Mouse (Mus musculus) liver, embryonic 14.5 days (tissue): ENCODE results near the gene Rangap1. TPM values are rescaled to one million over a fixed set of nuclear protein-coding genes. Genes with fewer than 3 reads are reported as not detected.

Experiments used
- ATAC-seq: fragments of 200-750 bp; cut with Nextera tagmentation; 2 replicates; pipeline ENCODE4 v1.8.0; 2017; ENCODE audit warnings: moderate number of reproducible peaks, mild to moderate bottlenecking, moderate library complexity; ENCODE audit not compliant: insufficient read depth
- DNase-seq, 3 experiments: peaks; one replicate each; pipeline ENCODE4 v3.0.0-alpha.2; 2012 to 2013; ENCODE audit warnings: low read depth in 3 of 3, low spot score in 3 of 3
- H3K27ac ChIP-seq: fragments of 300-500 bp; sonication (generic); 2 replicates; pipeline ENCODE4 v1.5.1; 2014; ENCODE audit warnings: moderate library complexity, mild to moderate bottlenecking, control low read depth, inconsistent platforms
- H3K27me3 ChIP-seq: fragments of 300-500 bp; sonication (generic); 2 replicates; pipeline ENCODE4 v1.6.1; 2014; ENCODE audit warnings: mild to moderate bottlenecking, low read length, moderate library complexity; ENCODE audit not compliant: control insufficient read depth, insufficient read depth
- H3K36me3 ChIP-seq: fragments of 300-500 bp; sonication (generic); replicated peaks from 2 replicates; pipeline ENCODE4 v1.6.1; 2014; ENCODE audit warnings: low read depth; ENCODE audit not compliant: control insufficient read depth, insufficient read depth
- H3K4me1 ChIP-seq, 2 experiments: fragments of 200-500 bp in 1 of 2; fragments of 300-500 bp in 1 of 2; sonication (generic) in 1 of 2; replicated peaks; 2 replicates each; pipeline ENCODE4 v1.6.1; 2012 to 2014; ENCODE audit warnings: antibody characterized with exemption in 1 of 2, inconsistent platforms in 1 of 2, low read length in 1 of 2; ENCODE audit not compliant: control insufficient read depth in 2 of 2, insufficient read depth in 2 of 2
- H3K4me2 ChIP-seq: fragments of 300-500 bp; sonication (generic); 2 replicates; pipeline ENCODE4 v1.6.1; 2014; ENCODE audit warnings: low read depth, mild to moderate bottlenecking, control low read depth, moderate library complexity
- H3K4me3 ChIP-seq, 2 experiments: fragments of 200-500 bp in 1 of 2; fragments of 300-500 bp in 1 of 2; sonication (generic) in 1 of 2; 2 replicates each; pipeline ENCODE4 v1.5.1; 2012 to 2014; ENCODE audit warnings: low read depth in 2 of 2, low read length in 2 of 2, mild to moderate bottlenecking in 2 of 2, control low read depth in 1 of 2, inconsistent platforms in 1 of 2, moderate library complexity in 1 of 2; ENCODE audit not compliant: insufficient read depth in 1 of 2
- H3K9ac ChIP-seq: fragments of 300-500 bp; sonication (generic); replicated peaks from 2 replicates; pipeline ENCODE4 v1.6.1; 2014; ENCODE audit warnings: mild to moderate bottlenecking, control low read depth, moderate library complexity
- H3K9me3 ChIP-seq: fragments of 300-500 bp; sonication (generic); 2 replicates; pipeline ENCODE4 v1.6.1; 2016; ENCODE audit warnings: low read length, mixed read lengths; ENCODE audit not compliant: control insufficient read depth
- CTCF ChIP-seq: IDR thresholded peaks from 2 replicates; pipeline ENCODE4 v1.5.1; 2016; ENCODE audit warnings: antibody characterized with exemption, low read depth, control low read depth
- EP300 ChIP-seq: IDR thresholded peaks from 2 replicates; pipeline ENCODE4 v1.6.1; 2016; ENCODE audit warnings: antibody characterized with exemption, low read depth
- WGBS: fragments of 180-500 bp; shearing (Covaris S2); extraction: QIAGEN DNeasy Blood & Tissue Kit; methylation state at CpG from one replicate; pipeline ENCODE4 v1.1.7; 2014; ENCODE audit not compliant: insufficient replicate concordance; 5-methylcytosine and 5-hydroxymethylcytosine counted together
- polyA plus RNA-seq, 2 experiments: library from polyadenylated mRNA; depleted of rRNA in 1 of 2; stranded (reverse) in 1 of 2; unstranded in 1 of 2; fragments of >200 nt; fragmentation: Nextera tagmentation in 1 of 2; extraction: Ambion mirVana in 1 of 2; gene quantifications; 2 replicates each; pipeline versions ENCODE4 v1.2.1 to v1.2.3; 2012 to 2014

Gene Rangap1
- polyA plus RNA-seq, 2 experiments, result 50.6 to 57.1 TPM

- Histone ChIP-seq H3K9ac (no peak overlapping the region), H3K27me3 (no peaks in the 10 kb centered on the region), H3K9me3 (no peaks in the 10 kb centered on the region), H3K4me1 (peaks cover under 1% of the 10 kb centered on the region in 2 experiments; a peak in 3 of 4 replicates), H3K27ac (no peak overlapping the region), H3K36me3 (peaks cover 27% of the 10 kb centered on the region), H3K4me3 (no peak overlapping the region), H3K4me2 (no peak overlapping the region)
- ATAC-seq, result 0 out of 2 replicates have a peak, but pooled peaks have one; percentile 35
- no peak for TF ChIP-seq EP300
- TF ChIP-seq CTCF, result peak; percentile 75
- DNase-seq, result peak in 2 of 3 experiments; percentile 10 to 11
- 85% methylated on average over 4 of the region's 4 CpGs for WGBS
Observed at GRCm38 (mm10) chr15:81670231-81670640, 75.1 kb downstream of the Rangap1 start.

DNA sequence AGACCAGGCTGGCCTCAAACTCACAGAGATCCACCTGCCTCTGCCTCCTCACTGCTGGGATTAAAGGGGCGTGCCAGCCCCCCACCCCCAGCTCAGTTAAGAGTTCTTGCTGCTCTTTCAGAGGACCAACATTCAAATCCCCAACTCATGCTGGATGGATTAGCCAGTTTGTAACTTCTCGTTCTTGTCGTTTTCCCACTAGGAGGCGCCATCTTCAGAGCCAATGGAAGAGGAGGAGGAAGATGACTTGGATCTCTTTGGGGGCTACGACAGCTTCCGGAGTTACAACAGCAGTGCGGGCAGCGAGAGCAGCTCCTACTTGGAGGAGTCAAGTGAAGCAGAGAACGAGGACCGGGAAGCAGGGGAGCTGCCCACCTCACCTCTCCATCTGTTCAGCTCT, 78.4 kb downstream of the Rangap1 start:
- no peaks in the 10 kb centered on the region for H3K27me3 ChIP-seq
- H3K9ac ChIP-seq, result no peak overlapping the region
- DNase-seq (peak in 1 of 3 experiments; percentile 22), ATAC-seq (no peak)
- no peak overlapping the region for H3K4me2 ChIP-seq
- TF ChIP-seq CTCF (peak; percentile 48), EP300 (no peak)
- H3K36me3 ChIP-seq, result peaks cover 27% of the 10 kb centered on the region
- peaks cover 5 to 11% of the 10 kb centered on the region in 2 experiments for H3K4me1 ChIP-seq
- no peak overlapping the region for H3K4me3 ChIP-seq
- no peaks in the 10 kb centered on the region for H3K9me3 ChIP-seq
- H3K27ac ChIP-seq, result no peak overlapping the region
- WGBS, result 76% methylated on average over 10 of the region's 10 CpGs

- ATAC-seq (peak; percentile 99), DNase-seq (peak; percentile 86 to 89 (median 87))
- TF ChIP-seq EP300 (no peak), CTCF (peak; percentile 58)
- Histone ChIP-seq H3K9me3 (no peaks in the 10 kb centered on the region), H3K36me3 (peaks cover 17% of the 10 kb centered on the region), H3K27ac (peak within 1 kb of the TSS; percentile 45), H3K4me1 (peaks cover 5 to 11% of the 10 kb centered on the region in 2 experiments), H3K4me3 (peak within 1 kb of the TSS; percentile 86 to 95), H3K27me3 (no peaks in the 10 kb centered on the region), H3K4me2 (peak within 1 kb of the TSS; percentile 95), H3K9ac (peak within 1 kb of the TSS; percentile 89)
- under 1% methylated on average over 55 of the region's 55 CpGs for WGBS
Observed at GRCm38 (mm10) chr15:81663697-81664561, 81.4 kb downstream of the Rangap1 start, which contains the start of gene L3mbtl2. TSS of gene L3mbtl2 (plus strand) at chr15:81663889.

DNA sequence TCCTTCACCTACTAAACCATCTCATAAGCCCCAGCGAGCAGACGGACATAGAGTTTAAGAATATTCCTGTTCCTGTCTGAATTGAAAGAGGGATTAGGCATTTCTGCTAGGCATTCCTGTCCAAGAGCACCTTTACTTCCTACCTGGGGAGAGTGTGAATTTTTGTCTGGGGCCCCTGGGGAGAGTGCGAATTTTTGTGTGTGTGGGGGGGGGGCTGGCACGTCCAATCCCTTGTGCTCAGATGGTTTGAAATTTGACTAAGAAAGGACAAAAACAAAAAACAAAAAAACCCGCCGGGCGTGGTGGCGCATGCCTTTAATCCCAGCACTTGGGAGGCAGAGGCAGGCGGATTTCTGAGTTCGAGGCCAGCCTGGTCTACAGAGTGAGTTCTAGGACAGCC, 82.0 kb downstream of the Rangap1 start:
- no peaks in the 10 kb centered on the region for H3K9me3 ChIP-seq
- peak overlapping the region; percentile 95 for H3K4me2 ChIP-seq
- peaks cover 10% of the 10 kb centered on the region for H3K36me3 ChIP-seq
- H3K27ac ChIP-seq, result no peak overlapping the region
- H3K27me3 ChIP-seq, result no peaks in the 10 kb centered on the region
- peaks cover 5 to 11% of the 10 kb centered on the region in 2 experiments for H3K4me1 ChIP-seq
- peak overlapping the region; percentile 10 to 95; a peak in 3 of 4 replicates for H3K4me3 ChIP-seq
- ATAC-seq, result peak; percentile 5; the same call in 1 of the 2 replicates
- 54% methylated on average over 10 of the region's 10 CpGs for WGBS
- no peak overlapping the region for H3K9ac ChIP-seq
- no peak for TF ChIP-seq EP300
- TF ChIP-seq CTCF, result no peak
- no peak for DNase-seq

GRCm38 (mm10) chr15:81661701-81662100, 83.6 kb downstream of the Rangap1 start:
- ATAC-seq, result no peak
- H3K4me1 ChIP-seq, result peaks cover 5 to 11% of the 10 kb centered on the region in 2 experiments
- H3K4me2 ChIP-seq, result no peak overlapping the region
- H3K36me3 ChIP-seq, result no peaks in the 10 kb centered on the region
- WGBS, result 67% methylated on average over 2 of the region's 2 CpGs
- no peak for DNase-seq
- H3K9me3 ChIP-seq, result no peaks in the 10 kb centered on the region
- TF ChIP-seq EP300, result no peak
- no peak for TF ChIP-seq CTCF
- no peak overlapping the region for H3K27ac ChIP-seq
- no peak overlapping the region for H3K9ac ChIP-seq
- no peak overlapping the region for H3K4me3 ChIP-seq
- H3K27me3 ChIP-seq, result no peaks in the 10 kb centered on the region

Other genes with a start within 250 kb of the Rangap1 start
- 11.0 and 13.4 TPM in 2 replicates for gene Ep300, start 160.2 kb downstream of the Rangap1 start, polyA plus RNA-seq (2012; rRNA removed)
- 6.1 and 7.5 TPM in 2 replicates for gene Ep300, start 160.2 kb downstream of the Rangap1 start, polyA plus RNA-seq (2014; fragmentation: Nextera tagmentation; extraction: Ambion mirVana)
- 8.9 and 10.7 TPM in 2 replicates for gene L3mbtl2, start 81.6 kb downstream of the Rangap1 start, polyA plus RNA-seq (2012; rRNA removed)
- gene L3mbtl2, start 81.6 kb downstream of the Rangap1 start, polyA plus RNA-seq (2014; fragmentation: Nextera tagmentation; extraction: Ambion mirVana), result 10.4 and 12.0 TPM in 2 replicates
- gene Chadl, start 48.2 kb downstream of the Rangap1 start, polyA plus RNA-seq (2012; rRNA removed), result 0.20 and 0.28 TPM in 2 replicates
- 0.25 and 0.33 TPM in 2 replicates for gene Chadl, start 48.2 kb downstream of the Rangap1 start, polyA plus RNA-seq (2014; fragmentation: Nextera tagmentation; extraction: Ambion mirVana)
- gene Zc3h7b, start 473 bp downstream of the Rangap1 start, polyA plus RNA-seq (2012; rRNA removed), result 5.2 and 5.7 TPM in 2 replicates
- 4.0 and 5.3 TPM in 2 replicates for gene Zc3h7b, start 473 bp downstream of the Rangap1 start, polyA plus RNA-seq (2014; fragmentation: Nextera tagmentation; extraction: Ambion mirVana)
- 4.4 and 5.1 TPM in 2 replicates for gene Tef, start 56.9 kb upstream of the Rangap1 start, polyA plus RNA-seq (2012; rRNA removed)
- gene Tef, start 56.9 kb upstream of the Rangap1 start, polyA plus RNA-seq (2014; fragmentation: Nextera tagmentation; extraction: Ambion mirVana), result 2.7 and 5.0 TPM in 2 replicates
- gene Tob2, start 113.3 kb upstream of the Rangap1 start, polyA plus RNA-seq (2012; rRNA removed), result 4.9 and 5.1 TPM in 2 replicates
- 5.6 and 7.2 TPM in 2 replicates for gene Tob2, start 113.3 kb upstream of the Rangap1 start, polyA plus RNA-seq (2014; fragmentation: Nextera tagmentation; extraction: Ambion mirVana)
- 42.3 and 72.6 TPM in 2 replicates for gene Phf5a, start 126.4 kb upstream of the Rangap1 start, polyA plus RNA-seq (2012; rRNA removed)
- gene Phf5a, start 126.4 kb upstream of the Rangap1 start, polyA plus RNA-seq (2014; fragmentation: Nextera tagmentation; extraction: Ambion mirVana), result 120 and 130 TPM in 2 replicates
- gene Aco2, start 126.8 kb upstream of the Rangap1 start, polyA plus RNA-seq (2012; rRNA removed), result 74.9 and 85.0 TPM in 2 replicates
- gene Aco2, start 126.8 kb upstream of the Rangap1 start, polyA plus RNA-seq (2014; fragmentation: Nextera tagmentation; extraction: Ambion mirVana), result 72.1 and 80.6 TPM in 2 replicates
- gene Polr3h, start 180.7 kb upstream of the Rangap1 start, polyA plus RNA-seq (2012; rRNA removed), result 13.2 and 13.7 TPM in 2 replicates
- 68.3 and 77.5 TPM in 2 replicates for gene Polr3h, start 180.7 kb upstream of the Rangap1 start, polyA plus RNA-seq (2014; fragmentation: Nextera tagmentation; extraction: Ambion mirVana)
- gene Csdc2, start 191.2 kb upstream of the Rangap1 start, polyA plus RNA-seq (2012; rRNA removed), result 0.45 and 0.70 TPM in 2 replicates
- 0.52 and 0.58 TPM in 2 replicates for gene Csdc2, start 191.2 kb upstream of the Rangap1 start, polyA plus RNA-seq (2014; fragmentation: Nextera tagmentation; extraction: Ambion mirVana)
- gene Pmm1, start 215.4 kb upstream of the Rangap1 start, polyA plus RNA-seq (2012; rRNA removed), result 22.6 and 23.4 TPM in 2 replicates
- 17.6 and 21.1 TPM in 2 replicates for gene Pmm1, start 215.4 kb upstream of the Rangap1 start, polyA plus RNA-seq (2014; fragmentation: Nextera tagmentation; extraction: Ambion mirVana)
- not detected in 2 replicates for gene 1700029P11Rik, start 235.0 kb upstream of the Rangap1 start, polyA plus RNA-seq (2012; rRNA removed)
- gene 1700029P11Rik, start 235.0 kb upstream of the Rangap1 start, polyA plus RNA-seq (2014; fragmentation: Nextera tagmentation; extraction: Ambion mirVana), result not detected in 2 replicates
- 13.9 and 22.1 TPM in 2 replicates for gene Xrcc6, start 242.3 kb upstream of the Rangap1 start, polyA plus RNA-seq (2012; rRNA removed)
- 52.9 and 62.3 TPM in 2 replicates for gene Xrcc6, start 242.3 kb upstream of the Rangap1 start, polyA plus RNA-seq (2014; fragmentation: Nextera tagmentation; extraction: Ambion mirVana)